Mouse (Mus musculus) cerebellum, postnatal 4 days (tissue): ENCODE measurements at regions not wholly inside any gene's neighbourhood (a gene's known extent, or its start where the extent isn't known, plus 50 kb on each side); places are given as distances from the start of the nearest gene placed in this dataset.
A peak's percentile ranks its signal among the peaks of the same experiment; 100 is the strongest.

Experiments
- DNase-seq, 2 experiments: peaks; one replicate each; pipeline ENCODE4 v3.0.0; 2022; ENCODE audit warnings: low spot score in 2 of 2, mixed read lengths in 1 of 2

- DNase-seq, result no peak
Observed at GRCm38 (mm10) chr4:99491536-99492514, 164.3 kb upstream of the Foxd3 start.

DNA sequence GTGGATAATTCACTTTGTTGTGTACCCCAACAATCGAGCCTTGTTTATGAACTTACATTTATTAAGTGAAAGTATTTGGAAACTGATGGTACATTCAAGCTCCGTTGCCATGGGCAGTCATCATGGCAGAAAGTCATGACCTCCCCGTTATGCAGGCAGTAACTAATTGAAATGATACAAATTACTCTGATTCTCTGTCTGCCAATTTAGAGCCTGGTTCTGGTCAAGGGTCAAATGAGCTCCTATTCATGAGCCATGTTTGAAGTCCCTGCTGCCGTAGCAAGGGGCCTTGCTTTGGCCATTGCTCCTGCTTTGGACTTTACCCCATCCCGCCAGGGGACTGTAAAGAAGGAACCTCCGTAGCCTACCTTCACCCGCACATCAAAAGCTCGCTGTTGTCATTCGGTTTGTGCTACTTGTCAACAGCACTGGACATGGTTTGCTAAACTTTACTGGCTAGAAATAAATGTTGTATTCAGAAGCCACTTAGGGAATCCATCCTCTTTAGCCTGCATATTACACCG, 152.8 kb upstream of the Foxd3 start:
- no peak for DNase-seq

- no peak for DNase-seq
Observed at GRCm38 (mm10) chr4:99511993-99512392, 144.1 kb upstream of the Foxd3 start.

DNA sequence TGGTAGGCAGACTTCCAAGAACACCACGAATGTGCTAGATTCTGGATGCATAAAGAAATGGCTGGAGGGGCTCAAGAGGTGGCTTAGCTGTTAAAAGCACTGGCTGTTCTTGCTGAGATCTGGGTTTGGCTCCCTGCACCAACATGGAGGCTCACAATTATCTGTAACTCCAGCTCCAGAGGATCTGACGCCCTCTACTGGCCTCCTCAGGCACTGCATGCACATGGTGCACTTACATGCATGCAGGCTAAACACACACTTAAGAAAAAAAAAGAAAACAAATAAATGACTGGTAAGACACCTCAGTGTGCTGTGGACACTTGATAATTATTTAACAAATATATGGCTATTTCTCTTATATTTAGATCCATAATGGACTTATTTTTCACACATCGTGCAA, 139.2 kb upstream of the Foxd3 start:
- no peak for DNase-seq

DNA sequence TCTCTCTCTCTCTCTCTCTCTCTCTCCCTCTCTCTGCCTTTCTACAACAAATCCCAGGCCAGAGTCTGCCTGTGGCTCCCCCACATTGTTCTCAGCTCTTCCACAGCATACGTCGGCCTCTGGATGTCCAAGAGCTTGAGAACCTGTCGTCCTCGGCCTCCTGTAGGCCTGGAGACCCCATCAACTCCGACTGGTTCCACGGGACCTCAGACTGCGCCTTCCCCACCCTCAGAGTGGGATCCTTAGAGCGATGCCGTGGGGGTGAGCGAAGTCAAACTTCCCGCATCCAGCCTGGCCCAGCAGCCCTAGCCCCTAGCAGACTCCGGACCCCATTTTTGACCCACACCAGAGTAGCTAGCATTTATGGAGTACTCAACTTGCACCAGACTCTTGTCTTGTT, 128.7 kb upstream of the Foxd3 start:
- DNase-seq, result no peak

DNA sequence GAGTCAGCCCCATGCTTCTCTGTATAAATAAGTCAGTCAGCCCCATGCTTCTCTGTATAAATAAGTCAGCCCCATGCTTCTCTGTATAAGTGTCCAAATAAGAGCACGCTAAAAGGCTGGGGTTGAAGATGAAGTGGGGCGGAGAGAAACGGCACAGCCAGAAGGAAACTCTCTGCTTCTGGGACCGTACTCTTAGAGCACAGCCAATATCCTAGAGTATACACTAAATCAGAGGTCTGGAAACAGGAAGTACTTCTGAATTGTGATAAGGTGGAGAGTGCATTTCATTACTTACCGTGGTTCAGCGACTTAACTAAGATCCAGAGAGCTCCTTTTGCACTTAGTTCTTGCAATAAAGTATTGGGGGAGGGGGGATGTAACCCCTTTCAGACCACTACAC, 112.1 kb upstream of the Foxd3 start:
- DNase-seq, result no peak

GRCm38 (mm10) chr4:99545742-99546141, 110.4 kb upstream of the Foxd3 start:
- DNase-seq, result no peak

DNA sequence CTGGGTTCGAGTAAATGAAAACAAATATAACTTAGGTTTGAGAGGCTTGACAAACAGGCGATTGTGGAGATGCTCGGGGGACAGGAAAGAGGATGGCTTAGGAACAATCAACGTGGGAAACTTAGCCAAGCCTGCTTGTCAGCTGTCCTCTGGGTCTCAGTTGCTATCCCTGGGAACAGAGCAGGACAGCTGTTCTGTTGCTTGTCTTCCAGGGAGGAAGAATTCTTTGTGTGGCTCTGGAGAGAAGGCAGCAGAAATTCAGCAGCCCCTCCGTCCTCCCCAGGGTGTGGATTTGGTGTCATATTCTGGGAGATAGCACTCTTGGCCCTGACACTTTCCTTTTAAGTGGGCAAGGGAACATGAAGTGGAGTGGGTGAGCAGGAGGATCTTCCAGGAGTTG, 98.1 kb upstream of the Foxd3 start:
- no peak for DNase-seq

DNA sequence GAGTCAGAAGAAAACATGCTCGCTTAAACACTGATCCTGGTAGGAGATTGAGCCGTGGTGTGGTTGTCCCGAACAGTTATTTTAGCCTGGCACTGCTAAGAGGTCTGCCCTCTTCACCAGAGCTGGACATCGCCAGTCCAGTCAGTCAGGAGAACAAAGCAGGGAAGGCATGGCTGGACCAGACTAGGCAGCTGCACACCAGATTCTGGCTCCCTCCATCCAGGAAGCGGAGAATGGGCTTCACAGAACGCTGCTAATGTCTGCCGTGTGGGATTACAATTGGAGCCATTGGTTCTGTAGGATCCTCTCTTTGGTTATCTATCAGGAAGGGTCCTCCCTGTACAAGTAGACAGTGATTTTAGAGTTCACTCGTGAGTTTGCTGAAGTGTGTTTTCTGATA, 95.5 kb upstream of the Foxd3 start:
- DNase-seq, result no peak

DNA sequence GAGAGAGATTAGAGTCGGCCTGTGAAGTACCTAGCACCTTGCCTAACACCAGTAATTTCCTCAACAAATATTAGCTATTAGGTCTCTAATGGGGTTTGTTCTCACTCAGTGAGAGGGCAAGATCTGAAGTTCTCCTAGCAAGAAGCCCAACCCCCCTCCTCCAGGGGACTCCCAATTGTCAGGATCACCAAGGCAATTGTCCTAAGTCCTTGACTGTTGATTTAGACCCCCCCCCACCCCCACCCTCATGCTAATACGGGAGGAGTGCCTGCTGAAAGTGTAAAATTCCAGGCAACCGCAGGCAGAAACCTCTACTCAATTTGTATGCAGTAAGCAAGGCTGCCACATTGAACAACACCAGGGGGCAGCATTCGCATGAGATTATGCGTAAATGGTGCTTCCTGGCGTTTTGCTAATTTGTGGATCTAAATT, 94.6 kb upstream of the Foxd3 start:
- peak in 1 of 2 experiments; percentile 17 for DNase-seq

- no peak for DNase-seq
Observed at GRCm38 (mm10) chr4:99565401-99565800, 90.7 kb upstream of the Foxd3 start.

GRCm38 (mm10) chr4:99572841-99573642, 83.1 kb upstream of the Foxd3 start:
- DNase-seq, result peak in 1 of 2 experiments; percentile 68

GRCm38 (mm10) chr4:99574021-99574531, 82.0 kb upstream of the Foxd3 start:
- DNase-seq, result no peak

GRCm38 (mm10) chr4:99574984-99575383, 81.1 kb upstream of the Foxd3 start:
- DNase-seq, result no peak

DNA sequence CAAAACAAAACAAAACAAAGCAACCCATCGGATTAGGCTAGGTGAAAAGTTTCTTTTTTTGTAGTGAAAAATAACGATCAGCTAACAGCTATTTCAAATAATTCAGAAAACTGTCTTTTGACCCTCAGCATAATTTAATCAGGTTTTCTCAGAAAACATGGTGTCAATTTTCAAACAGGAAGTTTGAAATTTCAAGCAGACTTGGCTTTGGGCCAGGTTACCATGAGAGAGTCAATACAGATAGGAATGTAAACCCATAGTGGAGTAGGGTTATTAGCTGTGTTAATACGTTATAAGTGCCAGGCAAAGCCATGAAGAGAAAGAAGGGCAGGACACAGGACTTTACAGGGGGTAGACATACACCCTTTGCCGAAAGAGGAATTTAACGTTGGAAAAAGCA, 58.3 kb upstream of the Foxd3 start:
- DNase-seq, result no peak

DNA sequence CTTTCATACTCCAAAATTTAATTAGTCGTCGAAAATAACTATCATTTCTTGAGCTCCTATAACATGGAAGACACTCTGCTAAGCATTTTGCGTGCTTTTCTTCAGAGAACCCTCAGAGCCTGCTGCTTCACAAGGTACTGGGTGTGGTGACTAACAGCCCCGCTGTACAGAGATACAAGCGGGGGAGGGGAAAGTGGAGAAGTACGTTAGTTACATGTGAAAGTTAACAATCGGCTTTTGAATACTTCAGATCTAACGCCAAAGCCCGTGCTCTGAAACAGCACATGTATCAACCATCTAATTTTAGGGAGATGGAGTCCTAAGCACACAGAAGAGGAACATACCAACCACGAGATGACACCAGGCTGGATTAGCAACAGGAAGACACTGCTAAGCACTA, 55.4 kb upstream of the Foxd3 start:
- DNase-seq, result no peak

GRCm38 (mm10) chr4:99601463-99601862, 54.6 kb upstream of the Foxd3 start:
- no peak for DNase-seq
